8 mouse cellular contexts compared by ENCODE assay signal in the genomic region with DNA sequence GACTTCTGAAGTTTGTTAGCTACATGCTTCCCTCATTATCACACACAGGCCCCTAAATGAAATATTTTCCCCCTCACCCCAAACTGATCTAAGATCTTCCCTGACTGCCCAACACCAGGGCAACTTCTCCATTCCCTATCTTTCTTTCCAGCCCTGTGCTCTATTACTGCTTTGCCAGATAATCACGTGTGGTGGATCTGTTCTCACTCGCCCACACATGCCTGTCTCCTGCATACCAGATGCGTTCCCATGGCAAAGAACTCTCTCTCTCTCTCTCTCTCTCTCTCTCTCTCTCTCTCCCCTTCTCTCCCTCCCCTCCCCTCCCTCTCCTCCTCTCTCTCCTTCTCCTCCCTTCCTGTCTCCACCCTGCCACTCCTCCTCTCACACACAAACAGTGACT.
DNase-seq lines count a peak whose midpoint lies in the region; ATAC-seq and TF ChIP-seq lines count a peak whose summit lies in the region.
"Had no signal": no experiment of that assay in that cellular context is flagged by ENCODE, and none has a peak within 500 bp of the region (broad histone marks: within the 10 kb centered on the region; RNA-seq: fewer than 3 reads in every experiment).

No protein-coding gene starts in this region.

- H3K27ac ChIP-seq in midbrain, embryonic 11.5 days (ENCODE audit: low read depth, low read length): no peak overlapping the region
- H3K27ac ChIP-seq in midbrain, embryonic 16.5 days (ENCODE audit: low read length): no peak overlapping the region
- H3K27ac ChIP-seq in gastrocnemius, adult 2 months: no peak overlapping the region

- H3K4me3 ChIP-seq in midbrain, embryonic 11.5 days (ENCODE audit: low read depth, low read length): no peak overlapping the region
- no peak overlapping the region for H3K4me3 ChIP-seq in midbrain, embryonic 16.5 days (ENCODE audit: low read depth, low read length)
- H3K4me3 ChIP-seq in gastrocnemius, adult 2 months: no peak overlapping the region
- H3K4me3 ChIP-seq: erythroblast, embryonic 14.5 days had no signal

- H3K9me3 ChIP-seq in midbrain, embryonic 11.5 days (ENCODE audit: control insufficient read depth, low read length): no peaks in the 10 kb centered on the region
- H3K9me3 ChIP-seq in midbrain, embryonic 16.5 days (replicated peaks; ENCODE audit: control insufficient read depth, low read length, poor library complexity, severe bottlenecking): no peaks in the 10 kb centered on the region

- H3K27me3 ChIP-seq in midbrain, embryonic 11.5 days (ENCODE audit: control insufficient read depth, insufficient read depth, low read length): no peaks in the 10 kb centered on the region
- no peaks in the 10 kb centered on the region for H3K27me3 ChIP-seq in midbrain, embryonic 16.5 days (ENCODE audit: control insufficient read depth, insufficient read depth, low read depth, low read length)

- ATAC-seq in midbrain, embryonic 11.5 days (ENCODE audit: low FRiP score): peak; percentile 73
- ATAC-seq in midbrain, embryonic 16.5 days: no peak

- intact Hi-C loops in gastrocnemius, adult 2 months (cut with DNase I): no loop called here

- 39% methylated on average over 3 of the region's 3 CpGs for WGBS in midbrain, embryonic 11.5 days
- 19% methylated on average over 3 of the region's 3 CpGs for WGBS in midbrain, embryonic 16.5 days

- H3K4me1 ChIP-seq in midbrain, embryonic 11.5 days (ENCODE audit: control insufficient read depth, insufficient read depth, low read length): no peaks in the 10 kb centered on the region
- H3K4me1 ChIP-seq in midbrain, embryonic 16.5 days (ENCODE audit: control insufficient read depth, insufficient read depth, low read length): no peaks in the 10 kb centered on the region

- DNase-seq in midbrain, embryonic 11.5 days (ENCODE audit: low spot score, missing footprints): no peak
- DNase-seq in forelimb bud, embryonic 11.5 days (ENCODE audit: low read depth, low spot score): peak; percentile 11
- DNase-seq in layer of hippocampus, postnatal 10 days (ENCODE audit: low spot score in 2 of 2): peak; percentile 13 to 35
- DNase-seq in telencephalon, adult 2 months (ENCODE audit: low read depth, low spot score): peak; percentile 61
- DNase-seq in testis, postnatal 14 days (ENCODE audit: low spot score): no peak
- no peak for DNase-seq in gastrocnemius, adult 2 months

- H3K4me2 ChIP-seq in midbrain, embryonic 11.5 days: no peak overlapping the region
- H3K4me2 ChIP-seq in midbrain, embryonic 16.5 days (ENCODE audit: low read length): no peak overlapping the region

- no peak overlapping the region for H3K9ac ChIP-seq in midbrain, embryonic 11.5 days (ENCODE audit: low read length)
- no peak overlapping the region for H3K9ac ChIP-seq in midbrain, embryonic 16.5 days (ENCODE audit: low read depth, low read length)

- no peaks in the 10 kb centered on the region for H3K36me3 ChIP-seq in midbrain, embryonic 11.5 days (ENCODE audit: control insufficient read depth, insufficient read depth, low read length)
- no peaks in the 10 kb centered on the region for H3K36me3 ChIP-seq in midbrain, embryonic 16.5 days (ENCODE audit: control insufficient read depth, insufficient read depth, low read length)

- no peak for TF ChIP-seq CTCF in gastrocnemius, adult 2 months (IDR thresholded peaks at IDR 0.05)

Comparison
In these comparisons a context has a peak if more than half of its experiments do, and no peak if none do; other contexts are left out.
1. DNase-seq: peak in forelimb bud, embryonic 11.5 days (single experiment), layer of hippocampus, postnatal 10 days (2 of 2) and telencephalon, adult 2 months (single experiment); none in midbrain, embryonic 11.5 days (single experiment), testis, postnatal 14 days (single experiment) and gastrocnemius, adult 2 months (single experiment).